Mouse (Mus musculus) erythroblast, embryonic 14.5 days (primary cell): ENCODE measurements around the gene Mboat7.

Experiments used
- GATA1 ChIP-seq: IDR thresholded peaks from 2 replicates; pipeline ENCODE4 v1.6.1; 2012; ENCODE audit warnings: low read length, inconsistent platforms, mixed read lengths
- TAL1 ChIP-seq: IDR thresholded peaks from 3 replicates; pipeline ENCODE4 v1.6.1; 2012; ENCODE audit warnings: low read length, inconsistent platforms, mixed read lengths

GRCm38 (mm10) chr7:3644348-3644671, 49.0 kb downstream of the Mboat7 start:
- peak; percentile 72 for TF ChIP-seq GATA1
- TF ChIP-seq TAL1 = no peak
